Mouse (Mus musculus) limb, embryonic 12.5 days (tissue): ENCODE measurements at regions not wholly inside any gene's neighbourhood (a gene's known extent, or its start where the extent isn't known, plus 50 kb on each side); places are given as distances from the start of the nearest gene placed in this dataset. TPM values are rescaled to one million over a fixed set of nuclear protein-coding genes. Genes with fewer than 3 reads are reported as not detected.

Experiments used
- ATAC-seq: fragments of 200-750 bp; cut with Nextera tagmentation; 2 replicates; pipeline ENCODE4 v1.8.0; 2017; ENCODE audit warnings: low read depth, moderate TSS enrichment; ENCODE audit not compliant: insufficient number of reproducible peaks, insufficient read depth, low FRiP score, low TSS enrichment
- H3K27ac ChIP-seq: fragments of 300-500 bp; sonication (generic); 2 replicates; pipeline ENCODE4 v1.5.1; 2016; ENCODE audit warnings: mild to moderate bottlenecking, moderate library complexity
- H3K27me3 ChIP-seq: fragments of 300-500 bp; sonication (generic); 2 replicates; pipeline ENCODE4 v1.6.1; 2016; ENCODE audit warnings: mild to moderate bottlenecking, moderate library complexity
- H3K36me3 ChIP-seq: fragments of 300-500 bp; sonication (generic); 2 replicates; pipeline ENCODE4 v1.6.1; 2016; ENCODE audit warnings: mild to moderate bottlenecking, moderate library complexity
- H3K4me1 ChIP-seq: fragments of 300-500 bp; sonication (generic); replicated peaks from 2 replicates; pipeline ENCODE4 v1.6.1; 2016
- H3K4me2 ChIP-seq: fragments of 300-500 bp; sonication (generic); 2 replicates; pipeline ENCODE4 v1.6.1; 2016; ENCODE audit warnings: mild to moderate bottlenecking, moderate library complexity
- H3K4me3 ChIP-seq: fragments of 300-500 bp; sonication (generic); replicated peaks from 2 replicates; pipeline ENCODE4 v1.5.1; 2016; ENCODE audit warnings: mild to moderate bottlenecking
- H3K9ac ChIP-seq: fragments of 300-500 bp; sonication (generic); replicated peaks from 2 replicates; pipeline ENCODE4 v1.6.1; 2016; ENCODE audit warnings: mild to moderate bottlenecking, moderate library complexity
- H3K9me3 ChIP-seq: fragments of 300-500 bp; sonication (generic); 2 replicates; pipeline ENCODE4 v1.6.1; 2016; ENCODE audit warnings: mild to moderate bottlenecking, moderate library complexity
- WGBS: fragments of 180-500 bp; shearing (Covaris S2); methylation state at CpG from one replicate; pipeline ENCODE4 v1.1.7; 2016; 5-methylcytosine and 5-hydroxymethylcytosine counted together
- microRNA-seq: library from miRNA; unstranded; fragments of <30 nt; microRNA quantifications from one replicate; pipeline ENCODE4, GENCODE M21; 2017

- no peak for ATAC-seq
- H3K4me2 ChIP-seq: no peak overlapping the region
- no peak overlapping the region for H3K4me3 ChIP-seq
- H3K4me1 ChIP-seq: peaks cover 33% of the 10 kb centered on the region
- 81% methylated on average over 3 of the region's 3 CpGs for WGBS
- no peak overlapping the region for H3K27ac ChIP-seq
- no peaks in the 10 kb centered on the region for H3K36me3 ChIP-seq
- H3K9me3 ChIP-seq: no peaks in the 10 kb centered on the region
- peaks cover 7% of the 10 kb centered on the region for H3K27me3 ChIP-seq
- H3K9ac ChIP-seq: no peak overlapping the region
Observed at GRCm38 (mm10) chr1:73074525-73074924, 58.8 kb upstream of the Tnp1 start.

GRCm38 (mm10) chr1:73072237-73072904, 56.7 kb upstream of the Tnp1 start:
- no peak overlapping the region for H3K4me2 ChIP-seq
- no peak overlapping the region for H3K27ac ChIP-seq
- no peaks in the 10 kb centered on the region for H3K9me3 ChIP-seq
- H3K9ac ChIP-seq: no peak overlapping the region
- ATAC-seq: peak; percentile 52; the same call in 1 of the 2 replicates
- H3K27me3 ChIP-seq: peaks cover 2% of the 10 kb centered on the region
- no peak overlapping the region for H3K4me3 ChIP-seq
- no peaks in the 10 kb centered on the region for H3K36me3 ChIP-seq
- H3K4me1 ChIP-seq: peaks cover 36% of the 10 kb centered on the region
- 40% methylated on average over 5 of the region's 5 CpGs for WGBS

GRCm38 (mm10) chr1:73070126-73070525, 54.4 kb upstream of the Tnp1 start:
- ATAC-seq: no peak; the same call in 1 of the 2 replicates
- Histone ChIP-seq H3K9ac (no peak overlapping the region), H3K27ac (no peak overlapping the region), H3K4me2 (no peak overlapping the region), H3K4me3 (no peak overlapping the region), H3K9me3 (no peaks in the 10 kb centered on the region), H3K4me1 (peaks cover 31% of the 10 kb centered on the region), H3K27me3 (peaks cover 2% of the 10 kb centered on the region), H3K36me3 (no peaks in the 10 kb centered on the region)
- WGBS: 16% methylated on average over 2 of the region's 2 CpGs

Small RNA genes in the stretch of these regions (microRNA-seq; reads per million reads assigned to microRNA genes)
- gene Mir6351: not detected
